Mouse (Mus musculus) liver, embryonic 15.5 days (tissue): ENCODE results near the gene Shox2. TPM values are rescaled to one million over a fixed set of nuclear protein-coding genes. Genes with fewer than 3 reads are reported as not detected.

Source experiments
- ATAC-seq: fragments of 200-750 bp; cut with Nextera tagmentation; 2 replicates; pipeline ENCODE4 v1.8.0; 2017; ENCODE audit warnings: moderate number of reproducible peaks, mild to moderate bottlenecking, moderate library complexity; ENCODE audit not compliant: insufficient read depth
- H3K27ac ChIP-seq: fragments of 300-500 bp; sonication (generic); replicated peaks from 2 replicates; pipeline ENCODE4 v1.5.1; 2015; ENCODE audit warnings: mild to moderate bottlenecking, inconsistent platforms
- H3K27me3 ChIP-seq: fragments of 300-500 bp; sonication (generic); 2 replicates; pipeline ENCODE4 v1.6.1; 2015; ENCODE audit warnings: mild to moderate bottlenecking, inconsistent platforms
- H3K36me3 ChIP-seq: fragments of 300-500 bp; sonication (generic); replicated peaks from 2 replicates; pipeline ENCODE4 v1.6.1; 2015; ENCODE audit warnings: moderate library complexity, mild to moderate bottlenecking, inconsistent platforms
- H3K4me1 ChIP-seq: fragments of 300-500 bp; sonication (generic); replicated peaks from 2 replicates; pipeline ENCODE4 v1.6.1; 2015; ENCODE audit warnings: inconsistent platforms
- H3K4me2 ChIP-seq: fragments of 300-500 bp; sonication (generic); 2 replicates; pipeline ENCODE4 v1.6.1; 2015; ENCODE audit warnings: moderate library complexity, mild to moderate bottlenecking, inconsistent platforms
- H3K4me3 ChIP-seq: fragments of 300-500 bp; sonication (generic); replicated peaks from 2 replicates; pipeline ENCODE4 v1.5.1; 2015; ENCODE audit warnings: mild to moderate bottlenecking, inconsistent platforms
- H3K9ac ChIP-seq: fragments of 300-500 bp; sonication (generic); 2 replicates; pipeline ENCODE4 v1.6.1; 2015; ENCODE audit warnings: moderate library complexity, mild to moderate bottlenecking, inconsistent platforms
- H3K9me3 ChIP-seq: fragments of 300-500 bp; sonication (generic); replicated peaks from 2 replicates; pipeline ENCODE4 v1.6.1; 2016; ENCODE audit warnings: inconsistent platforms
- WGBS: fragments of 180-500 bp; shearing (Covaris S2); methylation state at CpG from one replicate; pipeline ENCODE4 v1.1.7; 2015; ENCODE audit warnings: mixed read lengths; ENCODE audit not compliant: insufficient replicate concordance; 5-methylcytosine and 5-hydroxymethylcytosine counted together
- polyA plus RNA-seq: library from polyadenylated mRNA; unstranded; fragments of >200 nt; fragmentation: Nextera tagmentation; extraction: Ambion mirVana; gene quantifications from 2 replicates; pipeline ENCODE4 v1.2.1, GENCODE M21; 2015

The Shox2 gene
- polyA plus RNA-seq, 1 experiment from 2014 or later = 0.20 TPM

- H3K9ac ChIP-seq = no peak overlapping the region
- no peaks in the 10 kb centered on the region for H3K27me3 ChIP-seq
- no peaks in the 10 kb centered on the region for H3K9me3 ChIP-seq
- H3K27ac ChIP-seq = no peak overlapping the region
- no peaks in the 10 kb centered on the region for H3K36me3 ChIP-seq
- no peak overlapping the region for H3K4me2 ChIP-seq
- no peak overlapping the region for H3K4me3 ChIP-seq
- no peaks in the 10 kb centered on the region for H3K4me1 ChIP-seq
- 53% methylated on average over 2 of the region's 2 CpGs for WGBS
- ATAC-seq = no peak
Measured at GRCm38 (mm10) chr3:66955126-66955525, 26.4 kb downstream of the Shox2 start.

GRCm38 (mm10) chr3:66939675-66940074 lies 41.9 kb downstream of the Shox2 start:
- no peak for ATAC-seq
- no peaks in the 10 kb centered on the region for H3K27me3 ChIP-seq

GRCm38 (mm10) chr3:66922436-66922835 lies 59.1 kb downstream of the Shox2 start:
- Histone ChIP-seq H3K4me3 (no peak overlapping the region), H3K9ac (no peak overlapping the region), H3K4me1 (no peaks in the 10 kb centered on the region), H3K4me2 (no peak overlapping the region), H3K36me3 (no peaks in the 10 kb centered on the region), H3K27ac (no peak overlapping the region), H3K27me3 (no peaks in the 10 kb centered on the region), H3K9me3 (no peaks in the 10 kb centered on the region)
- no peak for ATAC-seq
- WGBS = 63% methylated on average over 3 of the region's 3 CpGs

More at GRCm38 (mm10) chr3:66939675-66940074, 41.9 kb downstream of the Shox2 start:
- Histone ChIP-seq H3K9ac (no peak overlapping the region), H3K4me2 (no peak overlapping the region), H3K4me1 (no peaks in the 10 kb centered on the region), H3K4me3 (no peak overlapping the region), H3K36me3 (no peaks in the 10 kb centered on the region), H3K9me3 (no peaks in the 10 kb centered on the region), H3K27ac (no peak overlapping the region)
- WGBS = 68% methylated on average over 10 of the region's 10 CpGs

Other genes with a start within 250 kb of the Shox2 start
- gene Rsrc1, start 381 bp downstream of the Shox2 start, polyA plus RNA-seq = 6.1 and 6.6 TPM in 2 replicates